Mouse (Mus musculus): ENCODE measurements at regions not wholly inside any gene's neighbourhood (a gene's known extent, or its start where the extent isn't known, plus 50 kb on each side); places are given as distances from the start of the nearest gene placed in this dataset.
A peak's percentile ranks its signal among the peaks of the same experiment; 100 is the strongest.

GRCm38 (mm10) chr15:62374641-62375040 is 1451.8 kb upstream of the A1bg start:
- Histone ChIP-seq H3K27ac (no peak overlapping the region), H3K4me3 (no peak overlapping the region)
- intact Hi-C loops (cut with DNase I) = no loop called here
- DNase-seq = no peak
- no peak for TF ChIP-seq CTCF (IDR thresholded peaks at IDR 0.05)

- intact Hi-C loops (cut with DNase I) = no loop called here
- DNase-seq = no peak
- TF ChIP-seq CTCF (IDR thresholded peaks at IDR 0.05) = no peak
- H3K4me3 ChIP-seq = no peak overlapping the region
- no peak overlapping the region for H3K27ac ChIP-seq
Measured at GRCm38 (mm10) chr15:62361171-62361570, 1438.4 kb upstream of the A1bg start.

- DNase-seq = no peak
- intact Hi-C loops (cut with DNase I) = no loop called here
- Histone ChIP-seq H3K27ac (no peak overlapping the region), H3K4me3 (no peak overlapping the region)
- TF ChIP-seq CTCF (IDR thresholded peaks at IDR 0.05) = no peak
Measured at GRCm38 (mm10) chr15:62358338-62359239, 1435.8 kb upstream of the A1bg start.

- TF ChIP-seq CTCF (IDR thresholded peaks at IDR 0.05) = no peak
- intact Hi-C loops (cut with DNase I) = no loop called here
- peak; percentile 17 for DNase-seq
- Histone ChIP-seq H3K4me3 (no peak overlapping the region), H3K27ac (no peak overlapping the region)
Measured at GRCm38 (mm10) chr15:62353786-62354185, 1431.0 kb upstream of the A1bg start.

- no peak for TF ChIP-seq CTCF (IDR thresholded peaks at IDR 0.05)
- intact Hi-C loops (cut with DNase I) = no loop called here
- Histone ChIP-seq H3K4me3 (no peak overlapping the region), H3K27ac (no peak overlapping the region)
- no peak for DNase-seq
Measured at GRCm38 (mm10) chr15:62350862-62351757, 1428.3 kb upstream of the A1bg start.

- DNase-seq = no peak
- H3K27ac ChIP-seq = no peak overlapping the region
- TF ChIP-seq CTCF (IDR thresholded peaks at IDR 0.05) = no peak
- intact Hi-C loops (cut with DNase I) = no loop called here
- no peak overlapping the region for H3K4me3 ChIP-seq
Measured at GRCm38 (mm10) chr15:62349981-62350380, 1427.2 kb upstream of the A1bg start.

GRCm38 (mm10) chr15:62348956-62349355 is 1426.1 kb upstream of the A1bg start:
- no peak for DNase-seq
- intact Hi-C loops (cut with DNase I) = no loop called here

GRCm38 (mm10) chr15:62347697-62348096 is 1424.9 kb upstream of the A1bg start:
- no peak for DNase-seq
- Histone ChIP-seq H3K27ac (no peak overlapping the region), H3K4me3 (no peak overlapping the region)
- no peak for TF ChIP-seq CTCF (IDR thresholded peaks at IDR 0.05)
- intact Hi-C loops (cut with DNase I) = no loop called here

More at GRCm38 (mm10) chr15:62348956-62349355, 1426.1 kb upstream of the A1bg start:
- no peak for TF ChIP-seq CTCF (IDR thresholded peaks at IDR 0.05)
- no peak overlapping the region for H3K4me3 ChIP-seq
- H3K27ac ChIP-seq = no peak overlapping the region

GRCm38 (mm10) chr15:62345893-62346292 is 1423.1 kb upstream of the A1bg start:
- no peak overlapping the region for H3K27ac ChIP-seq
- no peak for DNase-seq
- no peak for TF ChIP-seq CTCF (IDR thresholded peaks at IDR 0.05)
- intact Hi-C loops (cut with DNase I) = no loop called here
- no peak overlapping the region for H3K4me3 ChIP-seq

- no peak for TF ChIP-seq CTCF (IDR thresholded peaks at IDR 0.05)
- no peak for DNase-seq
- Histone ChIP-seq H3K4me3 (no peak overlapping the region), H3K27ac (no peak overlapping the region)
- intact Hi-C loops (cut with DNase I) = no loop called here
Measured at GRCm38 (mm10) chr15:62336454-62337284, 1413.9 kb upstream of the A1bg start.

- intact Hi-C loops (cut with DNase I) = no loop called here
- H3K4me3 ChIP-seq = no peak overlapping the region
- H3K27ac ChIP-seq = peak overlapping the region; percentile 64
- TF ChIP-seq CTCF (IDR thresholded peaks at IDR 0.05) = peak; percentile 42
- DNase-seq = peak; percentile 18
Measured at GRCm38 (mm10) chr15:62334256-62335009, 1411.6 kb upstream of the A1bg start.

GRCm38 (mm10) chr15:62332129-62332528 is 1409.3 kb upstream of the A1bg start:
- TF ChIP-seq CTCF (IDR thresholded peaks at IDR 0.05) = no peak
- intact Hi-C loops (cut with DNase I) = no loop called here
- no peak overlapping the region for H3K4me3 ChIP-seq
- no peak for DNase-seq
- H3K27ac ChIP-seq = no peak overlapping the region
